Mouse (Mus musculus) heart, embryonic 16.5 days (tissue): ENCODE data around the gene 4930435E12Rik. TPM values are rescaled to one million over a fixed set of nuclear protein-coding genes. Genes with fewer than 3 reads are reported as not detected.

Source experiments
- ATAC-seq: fragments of 200-750 bp; cut with Nextera tagmentation; replicated peaks from 2 replicates; pipeline ENCODE4 v1.8.0; 2017; ENCODE audit warnings: moderate number of reproducible peaks; ENCODE audit not compliant: insufficient read depth, low FRiP score; ENCODE audit errors: extremely low read depth
- H3K27ac ChIP-seq: fragments of 300-500 bp; sonication (generic); 2 replicates; pipeline ENCODE4 v1.5.1; 2014; ENCODE audit warnings: mild to moderate bottlenecking, low read length, control low read depth, moderate library complexity
- H3K27me3 ChIP-seq: fragments of 300-500 bp; sonication (generic); 2 replicates; pipeline ENCODE4 v1.6.1; 2014; ENCODE audit warnings: low read length, mixed read lengths; ENCODE audit not compliant: control insufficient read depth, insufficient read depth
- H3K36me3 ChIP-seq: fragments of 300-500 bp; sonication (generic); 2 replicates; pipeline ENCODE4 v1.6.1; 2014; ENCODE audit not compliant: control insufficient read depth, insufficient read depth
- H3K4me1 ChIP-seq: fragments of 300-500 bp; sonication (generic); 2 replicates; pipeline ENCODE4 v1.6.1; 2014; ENCODE audit warnings: low read length, mixed read lengths; ENCODE audit not compliant: control insufficient read depth, insufficient read depth
- H3K4me2 ChIP-seq: fragments of 300-500 bp; sonication (generic); 2 replicates; pipeline ENCODE4 v1.6.1; 2014; ENCODE audit warnings: low read depth, mild to moderate bottlenecking, control low read depth, low read length
- H3K4me3 ChIP-seq: fragments of 300-500 bp; sonication (generic); 2 replicates; pipeline ENCODE4 v1.5.1; 2014; ENCODE audit warnings: mild to moderate bottlenecking, control low read depth, low read length
- H3K9ac ChIP-seq: fragments of 300-500 bp; sonication (generic); 2 replicates; pipeline ENCODE4 v1.6.1; 2014; ENCODE audit warnings: low read length, control low read depth
- H3K9me3 ChIP-seq: fragments of 300-500 bp; sonication (generic); replicated peaks from 2 replicates; pipeline ENCODE4 v1.6.1; 2016; ENCODE audit warnings: low read length; ENCODE audit not compliant: control insufficient read depth
- WGBS: fragments of 180-500 bp; shearing (Covaris S2); extraction: QIAGEN DNeasy Blood & Tissue Kit; methylation state at CpG from one replicate; pipeline ENCODE4 v1.1.7; 2014; 5-methylcytosine and 5-hydroxymethylcytosine counted together
- polyA plus RNA-seq: library from polyadenylated mRNA; unstranded; fragments of >200 nt; fragmentation: Nextera tagmentation; extraction: Ambion mirVana; gene quantifications from 2 replicates; pipeline ENCODE4 v1.2.1, GENCODE M21; 2015

4930435E12Rik gene
- polyA plus RNA-seq, 1 experiment from 2014 or later, result not detected

DNA sequence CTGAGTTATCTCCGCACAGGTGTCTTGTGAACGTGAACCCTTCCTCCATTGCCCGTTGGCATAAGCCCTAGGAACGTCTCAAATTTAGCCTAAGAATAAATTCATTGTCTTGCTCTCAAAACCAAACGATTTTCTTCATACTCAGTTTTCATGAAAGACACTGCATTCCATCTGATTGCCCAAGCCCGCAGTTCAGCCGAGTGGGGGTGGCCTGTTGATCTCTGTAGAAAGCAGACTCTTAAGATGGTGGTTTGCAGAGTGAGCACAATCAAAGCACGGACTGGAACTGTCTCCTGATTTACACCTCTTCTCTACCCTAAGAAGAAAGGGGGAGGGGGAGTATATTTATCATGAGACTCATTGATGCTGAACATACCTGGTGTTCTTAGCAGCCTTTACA lies 66.1 kb downstream of the 4930435E12Rik start:
- H3K27ac ChIP-seq, result no peak overlapping the region
- no peak overlapping the region for H3K9ac ChIP-seq
- H3K4me3 ChIP-seq, result no peak overlapping the region
- ATAC-seq, result no peak
- H3K27me3 ChIP-seq, result no peaks in the 10 kb centered on the region
- no peaks in the 10 kb centered on the region for H3K9me3 ChIP-seq
- peaks cover 16% of the 10 kb centered on the region for H3K4me1 ChIP-seq
- 80% methylated on average over 8 of the region's 8 CpGs for WGBS
- H3K4me2 ChIP-seq, result no peak overlapping the region
- peaks cover 6% of the 10 kb centered on the region; the same call in 1 of the 2 replicates for H3K36me3 ChIP-seq

Other genes starting within 250 kb of the 4930435E12Rik start
- 38.0 and 42.0 TPM in 2 replicates for gene Arhgap31, start 115.5 kb downstream of the 4930435E12Rik start, polyA plus RNA-seq
- gene B4galt4, start 86.5 kb downstream of the 4930435E12Rik start, polyA plus RNA-seq, result 22.5 and 22.8 TPM in 2 replicates
- 16.1 and 18.0 TPM in 2 replicates for gene Upk1b, start 28.4 kb downstream of the 4930435E12Rik start, polyA plus RNA-seq
- gene Igsf11, start 63.9 kb upstream of the 4930435E12Rik start, polyA plus RNA-seq, result 0.20 and 0.21 TPM in 2 replicates